Mouse (Mus musculus): ENCODE measurements around the gene Itm2b. TPM values are rescaled to one million over a fixed set of nuclear protein-coding genes. Genes with fewer than 3 reads are reported as not detected.

Gene Itm2b
- polyA plus RNA-seq, 1 experiment from 2014 or later = 885 TPM

GRCm38 (mm10) chr14:73416511-73416910, 31.4 kb upstream of the Itm2b start:
- Histone ChIP-seq H3K36me3 (ENCODE audit: control insufficient read depth, insufficient read depth) (no peaks in the 10 kb centered on the region), H3K27ac (ENCODE audit: low read length) (no peak overlapping the region), H3K9ac (ENCODE audit: low read length) (no peak overlapping the region), H3K9me3 (replicated peaks; ENCODE audit: control insufficient read depth, low read length) (no peaks in the 10 kb centered on the region), H3K27me3 (ENCODE audit: control insufficient read depth, insufficient read depth, low read length) (no peaks in the 10 kb centered on the region), H3K4me1 (ENCODE audit: control insufficient read depth, insufficient read depth, low read length) (no peaks in the 10 kb centered on the region; the same call in 1 of the 2 replicates), H3K4me2 (ENCODE audit: low read depth, low read length) (no peak overlapping the region), H3K4me3 (ENCODE audit: low read length) (no peak overlapping the region)
- 81% methylated on average over 5 of the region's 5 CpGs for WGBS
- ATAC-seq (replicated peaks; ENCODE audit: extremely low read depth, insufficient read depth, low FRiP score) = no peak

GRCm38 (mm10) chr14:73415376-73416035, 30.4 kb upstream of the Itm2b start:
- no peaks in the 10 kb centered on the region for H3K9me3 ChIP-seq (replicated peaks; ENCODE audit: control insufficient read depth, low read length)
- H3K9ac ChIP-seq (ENCODE audit: low read length) = peak overlapping the region; percentile 53
- no peak for ATAC-seq (replicated peaks; ENCODE audit: extremely low read depth, insufficient read depth, low FRiP score)
- no peaks in the 10 kb centered on the region for H3K27me3 ChIP-seq (ENCODE audit: control insufficient read depth, insufficient read depth, low read length)
- no peaks in the 10 kb centered on the region; the same call in 1 of the 2 replicates for H3K4me1 ChIP-seq (ENCODE audit: control insufficient read depth, insufficient read depth, low read length)
- 27% methylated on average over 13 of the region's 13 CpGs for WGBS
- no peak overlapping the region for H3K27ac ChIP-seq (ENCODE audit: low read length)
- no peaks in the 10 kb centered on the region for H3K36me3 ChIP-seq (ENCODE audit: control insufficient read depth, insufficient read depth)
- H3K4me3 ChIP-seq (ENCODE audit: low read length) = peak overlapping the region; percentile 26
- peak overlapping the region; percentile 57 for H3K4me2 ChIP-seq (ENCODE audit: low read depth, low read length)

- no peaks in the 10 kb centered on the region for H3K36me3 ChIP-seq (ENCODE audit: control insufficient read depth, insufficient read depth)
- no peak overlapping the region for H3K4me2 ChIP-seq (ENCODE audit: low read depth, low read length)
- WGBS = 71% methylated on average over 1 of the region's 1 CpGs
- no peak overlapping the region for H3K27ac ChIP-seq (ENCODE audit: low read length)
- no peaks in the 10 kb centered on the region for H3K27me3 ChIP-seq (ENCODE audit: control insufficient read depth, insufficient read depth, low read length)
- no peak for ATAC-seq (replicated peaks; ENCODE audit: extremely low read depth, insufficient read depth, low FRiP score)
- H3K4me1 ChIP-seq (ENCODE audit: control insufficient read depth, insufficient read depth, low read length) = no peaks in the 10 kb centered on the region; the same call in 1 of the 2 replicates
- H3K9me3 ChIP-seq (replicated peaks; ENCODE audit: control insufficient read depth, low read length) = no peaks in the 10 kb centered on the region
- no peak overlapping the region for H3K9ac ChIP-seq (ENCODE audit: low read length)
- H3K4me3 ChIP-seq (ENCODE audit: low read length) = no peak overlapping the region
Observed at GRCm38 (mm10) chr14:73411729-73412128, 26.6 kb upstream of the Itm2b start.

GRCm38 (mm10) chr14:73410083-73410482, 25.0 kb upstream of the Itm2b start:
- no peaks in the 10 kb centered on the region for H3K9me3 ChIP-seq (replicated peaks; ENCODE audit: control insufficient read depth, low read length)
- no peak overlapping the region for H3K4me3 ChIP-seq (ENCODE audit: low read length)
- no peak overlapping the region for H3K4me2 ChIP-seq (ENCODE audit: low read depth, low read length)
- H3K36me3 ChIP-seq (ENCODE audit: control insufficient read depth, insufficient read depth) = no peaks in the 10 kb centered on the region
- H3K27me3 ChIP-seq (ENCODE audit: control insufficient read depth, insufficient read depth, low read length) = no peaks in the 10 kb centered on the region
- WGBS = 81% methylated on average over 3 of the region's 3 CpGs
- no peak overlapping the region for H3K9ac ChIP-seq (ENCODE audit: low read length)
- H3K4me1 ChIP-seq (ENCODE audit: control insufficient read depth, insufficient read depth, low read length) = no peaks in the 10 kb centered on the region; the same call in 1 of the 2 replicates
- no peak for ATAC-seq (replicated peaks; ENCODE audit: extremely low read depth, insufficient read depth, low FRiP score)
- no peak overlapping the region for H3K27ac ChIP-seq (ENCODE audit: low read length)

GRCm38 (mm10) chr14:73408223-73408845, 23.2 kb upstream of the Itm2b start:
- WGBS = 59% methylated on average over 4 of the region's 4 CpGs
- Histone ChIP-seq H3K36me3 (ENCODE audit: control insufficient read depth, insufficient read depth) (no peaks in the 10 kb centered on the region), H3K4me3 (ENCODE audit: low read length) (no peak overlapping the region), H3K27me3 (ENCODE audit: control insufficient read depth, insufficient read depth, low read length) (no peaks in the 10 kb centered on the region), H3K4me1 (ENCODE audit: control insufficient read depth, insufficient read depth, low read length) (no peaks in the 10 kb centered on the region), H3K27ac (ENCODE audit: low read length) (no peak overlapping the region), H3K9me3 (replicated peaks; ENCODE audit: control insufficient read depth, low read length) (no peaks in the 10 kb centered on the region), H3K4me2 (ENCODE audit: low read depth, low read length) (no peak overlapping the region), H3K9ac (ENCODE audit: low read length) (no peak overlapping the region)
- ATAC-seq (replicated peaks; ENCODE audit: extremely low read depth, insufficient read depth, low FRiP score) = no peak

GRCm38 (mm10) chr14:73404016-73404415, 18.9 kb upstream of the Itm2b start:
- Histone ChIP-seq H3K4me2 (ENCODE audit: low read depth, low read length) (no peak overlapping the region), H3K27me3 (ENCODE audit: control insufficient read depth, insufficient read depth, low read length) (no peaks in the 10 kb centered on the region), H3K4me1 (ENCODE audit: control insufficient read depth, insufficient read depth, low read length) (peaks cover 14% of the 10 kb centered on the region), H3K27ac (ENCODE audit: low read length) (no peak overlapping the region), H3K4me3 (ENCODE audit: low read length) (no peak overlapping the region), H3K36me3 (ENCODE audit: control insufficient read depth, insufficient read depth) (no peaks in the 10 kb centered on the region), H3K9ac (ENCODE audit: low read length) (no peak overlapping the region), H3K9me3 (replicated peaks; ENCODE audit: control insufficient read depth, low read length) (no peaks in the 10 kb centered on the region)
- WGBS = 53% methylated on average over 3 of the region's 3 CpGs
- no peak for ATAC-seq (replicated peaks; ENCODE audit: extremely low read depth, insufficient read depth, low FRiP score)

- no peaks in the 10 kb centered on the region for H3K9me3 ChIP-seq (replicated peaks; ENCODE audit: control insufficient read depth, low read length)
- H3K4me1 ChIP-seq (ENCODE audit: control insufficient read depth, insufficient read depth, low read length) = peaks cover 17% of the 10 kb centered on the region
- H3K9ac ChIP-seq (ENCODE audit: low read length) = no peak overlapping the region
- H3K27me3 ChIP-seq (ENCODE audit: control insufficient read depth, insufficient read depth, low read length) = no peaks in the 10 kb centered on the region
- H3K36me3 ChIP-seq (ENCODE audit: control insufficient read depth, insufficient read depth) = no peaks in the 10 kb centered on the region
- no peak overlapping the region for H3K27ac ChIP-seq (ENCODE audit: low read length)
- no peak overlapping the region for H3K4me3 ChIP-seq (ENCODE audit: low read length)
- no peak overlapping the region for H3K4me2 ChIP-seq (ENCODE audit: low read depth, low read length)
- no peak for ATAC-seq (replicated peaks; ENCODE audit: extremely low read depth, insufficient read depth, low FRiP score)
- 64% methylated on average over 5 of the region's 5 CpGs for WGBS
Observed at GRCm38 (mm10) chr14:73403351-73403750, 18.3 kb upstream of the Itm2b start.

GRCm38 (mm10) chr14:73402296-73403035, 17.4 kb upstream of the Itm2b start:
- Histone ChIP-seq H3K27me3 (ENCODE audit: control insufficient read depth, insufficient read depth, low read length) (no peaks in the 10 kb centered on the region), H3K4me3 (ENCODE audit: low read length) (no peak overlapping the region), H3K9ac (ENCODE audit: low read length) (no peak overlapping the region), H3K9me3 (replicated peaks; ENCODE audit: control insufficient read depth, low read length) (no peaks in the 10 kb centered on the region), H3K4me2 (ENCODE audit: low read depth, low read length) (no peak overlapping the region), H3K36me3 (ENCODE audit: control insufficient read depth, insufficient read depth) (no peaks in the 10 kb centered on the region), H3K27ac (ENCODE audit: low read length) (no peak overlapping the region), H3K4me1 (ENCODE audit: control insufficient read depth, insufficient read depth, low read length) (peaks cover 23% of the 10 kb centered on the region)
- no peak for ATAC-seq (replicated peaks; ENCODE audit: extremely low read depth, insufficient read depth, low FRiP score)
- WGBS = 74% methylated on average over 11 of the region's 11 CpGs

DNA sequence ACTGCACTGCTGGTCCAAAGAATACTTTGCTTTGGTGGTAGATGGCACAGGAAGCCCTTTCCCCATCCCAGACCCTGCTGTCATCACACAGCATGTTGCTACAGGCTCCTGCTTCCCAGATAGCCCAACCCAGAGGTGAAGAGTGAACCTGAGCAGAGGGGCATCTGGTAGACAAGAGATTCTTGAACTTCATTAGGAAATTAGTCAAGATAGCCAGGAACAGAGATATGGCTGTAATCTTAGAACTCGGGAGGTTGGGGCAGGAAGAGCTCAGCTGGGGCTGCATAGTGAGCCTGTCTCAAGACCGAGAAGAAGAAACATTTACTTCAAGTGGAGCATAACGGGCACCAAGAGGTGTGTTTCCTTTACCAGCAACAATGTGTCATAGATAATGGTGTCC, 16.3 kb upstream of the Itm2b start:
- WGBS = 22% methylated on average over 3 of the region's 3 CpGs
- peak; percentile 43; the same call in 1 of the 2 replicates for ATAC-seq (replicated peaks; ENCODE audit: extremely low read depth, insufficient read depth, low FRiP score)

More for the DNA sequence above, 16.3 kb upstream of the Itm2b start:
- H3K4me2 ChIP-seq (ENCODE audit: low read depth, low read length) = no peak overlapping the region
- H3K27me3 ChIP-seq (ENCODE audit: control insufficient read depth, insufficient read depth, low read length) = no peaks in the 10 kb centered on the region
- peaks cover 23% of the 10 kb centered on the region for H3K4me1 ChIP-seq (ENCODE audit: control insufficient read depth, insufficient read depth, low read length)
- H3K4me3 ChIP-seq (ENCODE audit: low read length) = no peak overlapping the region
- H3K27ac ChIP-seq (ENCODE audit: low read length) = 0 out of 2 replicates have a peak overlapping the region, but pooled peaks have one; percentile 31
- H3K36me3 ChIP-seq (ENCODE audit: control insufficient read depth, insufficient read depth) = no peaks in the 10 kb centered on the region
- no peaks in the 10 kb centered on the region for H3K9me3 ChIP-seq (replicated peaks; ENCODE audit: control insufficient read depth, low read length)
- H3K9ac ChIP-seq (ENCODE audit: low read length) = no peak overlapping the region
